Mouse (Mus musculus) megakaryocyte, embryonic 14.5 days (primary cell): Measurements from ENCODE around the gene Ccdc191.

Experiments used
- FLI1 ChIP-seq: IDR thresholded peaks from 2 replicates; pipeline ENCODE4 v1.6.1; 2012; ENCODE audit warnings: low read length, inconsistent platforms, mixed read lengths
- GATA1 ChIP-seq: IDR thresholded peaks from 3 replicates; pipeline ENCODE4 v1.6.1; 2012; ENCODE audit warnings: mixed read lengths, low read length, inconsistent platforms, borderline replicate concordance

DNA sequence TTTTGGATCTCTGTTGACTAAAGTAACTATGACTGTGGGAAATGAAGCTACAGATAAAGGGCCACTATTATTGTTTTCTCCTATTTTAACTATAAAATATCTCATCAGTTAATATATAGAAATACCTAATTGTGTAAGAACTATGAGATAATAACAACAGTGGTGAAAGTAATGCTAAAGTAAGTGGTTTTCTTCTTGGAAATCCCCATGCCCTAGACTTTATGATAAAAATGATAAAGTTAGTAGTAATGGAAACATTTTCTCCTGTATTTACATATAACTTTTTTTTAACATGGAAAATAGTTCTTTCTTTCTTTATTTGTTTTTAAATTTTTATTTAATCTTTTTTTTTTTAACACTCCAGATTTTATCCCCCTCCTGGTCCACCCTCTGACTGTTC lies 11.0 kb downstream of the Ccdc191 start:
- no peak for TF ChIP-seq GATA1
- TF ChIP-seq FLI1 = no peak
